Mouse (Mus musculus): Measurements from ENCODE around the gene Maml3. TPM values are rescaled to one million over a fixed set of nuclear protein-coding genes. Genes with fewer than 3 reads are reported as not detected.

Gene Maml3
- polyA plus RNA-seq, 1 experiment from 2014 or later, result 5.2 TPM

DNA sequence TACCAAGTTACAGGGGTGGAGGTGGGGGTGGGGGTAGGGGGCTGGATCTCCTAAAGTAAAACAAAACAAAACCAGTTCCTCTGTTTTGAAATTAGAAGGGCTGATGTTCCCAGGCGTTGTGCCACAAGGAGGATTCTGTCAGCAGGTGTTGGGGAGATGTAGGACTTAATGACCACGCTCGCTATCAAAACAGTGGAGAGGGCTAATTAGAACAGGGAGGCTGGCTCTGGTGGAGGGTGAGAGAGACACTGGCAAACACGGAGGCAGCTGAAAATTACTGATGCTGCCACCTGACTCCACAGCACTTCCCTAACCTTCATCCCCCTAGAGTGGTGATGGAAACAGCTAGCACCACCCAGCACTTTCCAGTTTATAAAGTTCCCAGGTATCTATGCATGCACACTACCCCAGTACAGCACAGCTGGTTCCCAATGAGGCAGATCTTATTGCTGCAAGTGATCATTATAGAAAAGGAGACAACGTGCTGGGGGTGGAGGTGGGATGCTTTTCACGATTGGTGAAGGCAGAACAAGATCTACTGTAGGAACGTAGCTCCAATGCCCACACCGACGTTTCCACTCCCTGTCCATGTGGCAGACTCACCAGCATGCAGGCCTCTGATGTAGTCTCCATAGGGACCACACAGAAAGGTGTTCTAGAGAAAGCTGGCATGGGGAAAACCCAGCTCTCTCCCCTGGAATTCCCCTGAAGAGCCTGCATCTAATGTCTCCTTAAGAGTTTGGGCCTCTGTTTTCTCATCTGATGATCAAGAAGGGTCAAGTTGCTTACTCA lies 332.8 kb downstream of the Maml3 start:
- peaks cover 4% of the 10 kb centered on the region for H3K4me1 ChIP-seq (ENCODE audit: control insufficient read depth, insufficient read depth, low read depth, low read length)
- peak; percentile 53 for ATAC-seq
- H3K9me3 ChIP-seq (ENCODE audit: control insufficient read depth, low read length), result no peaks in the 10 kb centered on the region; the same call in 1 of the 2 replicates
- no peak overlapping the region for H3K4me3 ChIP-seq (ENCODE audit: low read length)
- 60% methylated on average over 9 of the region's 9 CpGs for WGBS
- H3K27ac ChIP-seq (ENCODE audit: low read depth, low read length), result no peak overlapping the region
- no peaks in the 10 kb centered on the region for H3K27me3 ChIP-seq (replicated peaks; ENCODE audit: control insufficient read depth, insufficient read depth, low read length)
- H3K9ac ChIP-seq (ENCODE audit: low read depth, low read length), result no peak overlapping the region
- H3K4me2 ChIP-seq (ENCODE audit: low read length), result no peak overlapping the region
- no peaks in the 10 kb centered on the region for H3K36me3 ChIP-seq (ENCODE audit: control insufficient read depth, insufficient read depth, low read length)

DNA sequence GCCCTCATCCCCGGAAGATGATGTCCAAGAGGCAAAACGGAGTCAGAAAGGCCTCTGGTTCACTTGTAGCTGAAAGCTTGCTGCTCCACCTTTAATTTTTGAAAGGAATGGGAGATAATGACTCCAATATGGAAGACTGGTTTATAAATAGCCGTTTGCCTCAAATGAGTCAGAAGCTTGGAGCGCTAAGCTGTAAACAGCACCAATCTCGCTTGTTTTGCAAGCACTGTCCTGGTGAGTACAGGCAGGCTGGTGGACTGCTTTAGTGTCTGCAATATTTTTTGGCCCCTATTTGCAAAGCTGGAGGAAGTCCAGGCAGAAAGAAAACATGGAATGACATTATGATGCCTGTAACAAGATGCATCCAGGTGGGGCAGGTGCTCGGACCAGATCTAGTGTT lies 335.7 kb downstream of the Maml3 start:
- no peak for ATAC-seq
- 93% methylated on average over 6 of the region's 6 CpGs for WGBS
- peaks cover 4% of the 10 kb centered on the region for H3K4me1 ChIP-seq (ENCODE audit: control insufficient read depth, insufficient read depth, low read depth, low read length)
- no peak overlapping the region for H3K4me2 ChIP-seq (ENCODE audit: low read length)
- H3K27ac ChIP-seq (ENCODE audit: low read depth, low read length), result no peak overlapping the region
- H3K4me3 ChIP-seq (ENCODE audit: low read length), result no peak overlapping the region
- no peaks in the 10 kb centered on the region for H3K27me3 ChIP-seq (replicated peaks; ENCODE audit: control insufficient read depth, insufficient read depth, low read length)
- no peaks in the 10 kb centered on the region for H3K36me3 ChIP-seq (ENCODE audit: control insufficient read depth, insufficient read depth, low read length)
- H3K9ac ChIP-seq (ENCODE audit: low read depth, low read length), result no peak overlapping the region
- no peaks in the 10 kb centered on the region; the same call in 1 of the 2 replicates for H3K9me3 ChIP-seq (ENCODE audit: control insufficient read depth, low read length)

DNA sequence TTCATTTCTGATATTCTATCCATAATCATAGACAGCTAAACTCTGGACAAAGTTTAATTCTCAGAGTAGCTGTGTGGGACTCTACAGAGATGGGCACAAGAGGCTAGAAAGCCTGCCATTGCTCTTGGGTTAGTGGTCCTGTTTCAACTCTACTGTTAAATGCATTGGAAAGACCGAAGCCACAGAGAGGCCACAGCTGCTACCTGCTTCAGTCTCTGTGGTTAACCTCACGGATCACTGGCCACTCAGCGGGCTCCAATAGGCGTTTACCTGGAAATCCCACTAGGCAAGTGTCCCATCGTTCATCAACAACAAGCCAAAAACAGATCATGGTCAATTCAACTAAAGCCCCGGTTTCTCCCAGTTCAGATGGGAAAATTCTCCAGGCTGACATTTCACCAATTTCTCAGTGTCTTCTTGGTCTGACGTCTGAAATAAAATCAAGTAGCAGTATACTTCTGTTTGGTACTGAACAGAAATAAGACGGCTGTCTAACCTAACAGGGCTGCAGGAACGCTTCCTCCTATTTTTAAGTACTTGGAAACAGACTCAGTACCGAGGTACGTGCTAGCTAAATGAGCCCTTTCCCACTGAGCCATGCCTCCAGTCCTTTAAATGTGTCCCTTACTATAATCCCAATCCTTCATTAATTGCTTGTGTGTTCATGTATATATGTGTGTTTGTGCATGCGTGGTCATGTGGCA lies 339.5 kb downstream of the Maml3 start:
- H3K4me2 ChIP-seq (ENCODE audit: low read length), result no peak overlapping the region
- H3K27me3 ChIP-seq (replicated peaks; ENCODE audit: control insufficient read depth, insufficient read depth, low read length), result no peaks in the 10 kb centered on the region
- no peak overlapping the region for H3K9ac ChIP-seq (ENCODE audit: low read depth, low read length)
- H3K4me3 ChIP-seq (ENCODE audit: low read length), result no peak overlapping the region
- 75% methylated on average over 12 of the region's 12 CpGs for WGBS
- no peaks in the 10 kb centered on the region for H3K36me3 ChIP-seq (ENCODE audit: control insufficient read depth, insufficient read depth, low read length)
- H3K9me3 ChIP-seq (ENCODE audit: control insufficient read depth, low read length), result no peaks in the 10 kb centered on the region; the same call in 1 of the 2 replicates
- peaks cover 7% of the 10 kb centered on the region for H3K4me1 ChIP-seq (ENCODE audit: control insufficient read depth, insufficient read depth, low read depth, low read length)
- ATAC-seq, result no peak
- no peak overlapping the region for H3K27ac ChIP-seq (ENCODE audit: low read depth, low read length)

DNA sequence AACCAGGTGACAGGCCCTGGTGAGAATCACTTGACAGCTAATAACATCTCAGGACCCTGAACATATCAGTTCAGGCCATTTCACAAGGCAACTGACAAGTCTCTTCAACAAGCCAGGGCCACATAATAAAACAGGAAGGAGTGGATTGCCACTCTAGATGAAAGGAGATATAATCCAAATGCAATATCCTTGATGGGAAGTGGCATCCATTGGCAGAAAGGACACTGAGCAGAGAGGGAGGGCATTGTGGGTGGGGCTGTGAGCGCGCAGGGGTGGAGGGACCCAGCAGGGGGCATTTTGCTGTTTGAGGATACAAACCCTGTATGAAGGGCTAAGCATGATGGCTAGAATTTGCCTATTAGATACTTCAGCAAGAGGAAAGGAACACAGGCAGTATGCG lies 340.7 kb downstream of the Maml3 start:
- H3K4me2 ChIP-seq (ENCODE audit: low read length), result no peak overlapping the region
- H3K9me3 ChIP-seq (ENCODE audit: control insufficient read depth, low read length), result no peaks in the 10 kb centered on the region
- no peak overlapping the region for H3K4me3 ChIP-seq (ENCODE audit: low read length)
- ATAC-seq, result no peak
- no peaks in the 10 kb centered on the region for H3K27me3 ChIP-seq (replicated peaks; ENCODE audit: control insufficient read depth, insufficient read depth, low read length)
- peaks cover 7% of the 10 kb centered on the region for H3K4me1 ChIP-seq (ENCODE audit: control insufficient read depth, insufficient read depth, low read depth, low read length)
- no peak overlapping the region for H3K27ac ChIP-seq (ENCODE audit: low read depth, low read length)
- WGBS, result 82% methylated on average over 3 of the region's 3 CpGs
- no peak overlapping the region for H3K9ac ChIP-seq (ENCODE audit: low read depth, low read length)
- H3K36me3 ChIP-seq (ENCODE audit: control insufficient read depth, insufficient read depth, low read length), result no peaks in the 10 kb centered on the region

DNA sequence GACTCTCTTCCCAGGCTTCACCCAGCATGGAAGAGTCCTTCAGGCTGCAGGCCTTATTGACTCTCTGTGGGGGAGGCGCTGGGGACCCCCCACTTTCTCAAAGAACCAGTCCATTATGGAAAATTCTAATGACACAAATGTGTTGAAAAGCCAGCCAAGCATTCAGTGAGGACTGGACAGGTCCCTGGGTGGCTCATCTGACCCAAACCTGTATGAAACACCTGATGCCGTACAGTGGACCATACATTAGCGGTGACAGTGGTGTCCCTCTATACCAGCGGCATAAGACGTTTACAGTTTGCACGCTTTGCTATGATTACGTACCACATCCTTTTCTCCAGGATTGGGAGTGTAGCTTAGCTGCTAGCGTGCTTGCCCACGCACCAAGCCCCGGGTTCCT lies 342.0 kb downstream of the Maml3 start:
- WGBS, result 85% methylated on average over 10 of the region's 10 CpGs
- H3K4me2 ChIP-seq (ENCODE audit: low read length), result no peak overlapping the region
- ATAC-seq, result peak; percentile 34

DNA sequence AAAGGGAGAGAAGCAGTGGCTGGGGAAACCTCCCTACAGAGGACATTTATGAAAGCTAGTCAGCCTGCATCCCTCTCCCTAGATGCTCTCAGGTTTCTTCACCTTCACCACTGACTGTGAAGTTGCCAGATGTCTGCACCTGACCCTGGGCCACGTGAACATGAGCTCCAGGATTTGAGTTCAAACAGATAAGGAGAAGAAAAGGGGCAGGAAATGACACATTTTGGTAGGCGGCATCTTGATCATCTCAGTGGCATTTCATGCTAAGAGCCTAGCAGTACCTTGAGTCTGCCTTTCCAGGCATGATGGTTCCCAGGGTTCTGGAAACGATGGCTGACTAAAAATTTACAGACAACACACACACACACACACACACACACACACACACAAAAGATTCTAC lies 345.3 kb downstream of the Maml3 start:
- 78% methylated on average over 3 of the region's 3 CpGs for WGBS
- H3K4me1 ChIP-seq (ENCODE audit: control insufficient read depth, insufficient read depth, low read depth, low read length), result peaks cover 7% of the 10 kb centered on the region

More for the DNA sequence above, 342.0 kb downstream of the Maml3 start:
- Histone ChIP-seq H3K9me3 (ENCODE audit: control insufficient read depth, low read length) (no peaks in the 10 kb centered on the region), H3K36me3 (ENCODE audit: control insufficient read depth, insufficient read depth, low read length) (no peaks in the 10 kb centered on the region), H3K27ac (ENCODE audit: low read depth, low read length) (peak overlapping the region; percentile 64), H3K4me1 (ENCODE audit: control insufficient read depth, insufficient read depth, low read depth, low read length) (peaks cover 7% of the 10 kb centered on the region), H3K9ac (ENCODE audit: low read depth, low read length) (no peak overlapping the region), H3K27me3 (replicated peaks; ENCODE audit: control insufficient read depth, insufficient read depth, low read length) (no peaks in the 10 kb centered on the region), H3K4me3 (ENCODE audit: low read length) (no peak overlapping the region)

DNA sequence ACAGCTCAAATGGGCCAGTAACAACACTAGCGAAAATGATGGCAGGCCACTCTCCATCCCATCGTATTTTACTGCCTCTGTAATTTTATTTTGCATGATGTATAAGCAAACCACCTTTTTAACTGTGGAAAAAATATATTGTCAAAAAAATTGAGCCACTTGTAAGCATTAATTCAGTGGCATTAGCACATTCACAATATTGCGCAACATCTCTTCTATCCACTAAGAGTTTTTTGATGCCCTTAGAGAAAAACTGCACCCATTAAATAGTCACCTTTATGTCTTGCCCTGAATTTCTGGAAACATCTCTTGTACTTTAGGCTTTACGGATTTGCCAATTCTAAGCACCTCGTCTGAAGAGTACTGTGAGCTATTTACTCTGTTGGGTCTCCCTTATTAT lies 347.8 kb downstream of the Maml3 start:
- Histone ChIP-seq H3K27me3 (replicated peaks; ENCODE audit: control insufficient read depth, insufficient read depth, low read length) (no peaks in the 10 kb centered on the region), H3K4me2 (ENCODE audit: low read length) (no peak overlapping the region), H3K27ac (ENCODE audit: low read depth, low read length) (no peak overlapping the region), H3K36me3 (ENCODE audit: control insufficient read depth, insufficient read depth, low read length) (no peaks in the 10 kb centered on the region), H3K9me3 (ENCODE audit: control insufficient read depth, low read length) (no peaks in the 10 kb centered on the region; the same call in 1 of the 2 replicates), H3K9ac (ENCODE audit: low read depth, low read length) (no peak overlapping the region), H3K4me3 (ENCODE audit: low read length) (no peak overlapping the region), H3K4me1 (ENCODE audit: control insufficient read depth, insufficient read depth, low read depth, low read length) (peaks cover 3% of the 10 kb centered on the region)
- no peak for ATAC-seq
- WGBS, result 93% methylated on average over 5 of the region's 5 CpGs

More for the DNA sequence above, 345.3 kb downstream of the Maml3 start:
- Histone ChIP-seq H3K4me3 (ENCODE audit: low read length) (no peak overlapping the region), H3K36me3 (ENCODE audit: control insufficient read depth, insufficient read depth, low read length) (no peaks in the 10 kb centered on the region), H3K27ac (ENCODE audit: low read depth, low read length) (no peak overlapping the region), H3K4me2 (ENCODE audit: low read length) (no peak overlapping the region), H3K27me3 (replicated peaks; ENCODE audit: control insufficient read depth, insufficient read depth, low read length) (no peaks in the 10 kb centered on the region), H3K9ac (ENCODE audit: low read depth, low read length) (no peak overlapping the region), H3K9me3 (ENCODE audit: control insufficient read depth, low read length) (no peaks in the 10 kb centered on the region; the same call in 1 of the 2 replicates)
- no peak for ATAC-seq

DNA sequence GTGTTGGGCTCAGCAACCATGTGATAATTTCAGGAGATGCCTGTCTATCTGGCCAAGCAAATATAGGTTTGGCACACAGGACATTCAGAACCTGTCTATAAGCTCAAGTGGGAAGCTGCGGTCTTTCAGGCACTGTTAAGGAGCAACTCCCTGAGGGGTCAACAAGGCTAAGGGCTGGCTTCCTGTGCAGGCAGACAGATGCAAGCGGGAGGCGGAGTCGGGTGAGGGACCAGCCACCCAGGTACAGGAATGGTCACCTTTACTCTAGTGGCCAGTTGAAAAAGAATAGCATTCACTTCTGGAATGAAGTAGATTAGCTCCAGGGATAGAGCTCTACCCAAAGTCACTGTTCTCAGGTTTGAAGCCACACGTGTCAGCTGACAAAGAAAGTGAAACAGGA lies 348.6 kb downstream of the Maml3 start:
- Histone ChIP-seq H3K4me2 (ENCODE audit: low read length) (no peak overlapping the region), H3K9ac (ENCODE audit: low read depth, low read length) (no peak overlapping the region), H3K4me1 (ENCODE audit: control insufficient read depth, insufficient read depth, low read depth, low read length) (peaks cover 3% of the 10 kb centered on the region), H3K9me3 (ENCODE audit: control insufficient read depth, low read length) (no peaks in the 10 kb centered on the region; the same call in 1 of the 2 replicates), H3K27me3 (replicated peaks; ENCODE audit: control insufficient read depth, insufficient read depth, low read length) (no peaks in the 10 kb centered on the region), H3K4me3 (ENCODE audit: low read length) (no peak overlapping the region), H3K36me3 (ENCODE audit: control insufficient read depth, insufficient read depth, low read length) (no peaks in the 10 kb centered on the region), H3K27ac (ENCODE audit: low read depth, low read length) (no peak overlapping the region)
- no peak for ATAC-seq
- 92% methylated on average over 5 of the region's 5 CpGs for WGBS

DNA sequence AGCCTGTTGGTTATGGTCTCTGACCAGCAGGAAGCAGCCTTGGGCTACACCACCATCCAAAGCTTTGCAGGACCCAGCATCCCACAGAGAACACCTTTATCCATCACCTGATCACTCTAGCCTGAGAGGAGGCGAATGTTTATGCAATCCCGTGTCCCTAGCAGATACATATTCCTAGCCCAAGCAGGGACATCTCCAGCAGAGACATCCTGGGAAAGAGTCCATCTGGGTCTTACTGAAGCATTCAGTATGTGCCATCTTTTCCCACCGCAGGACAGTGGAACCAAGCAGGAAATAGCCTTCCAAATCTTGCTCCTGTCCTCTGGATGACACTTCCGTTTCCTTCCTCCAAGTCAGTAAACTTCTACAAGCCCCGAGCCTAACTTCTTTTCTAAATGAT lies 351.6 kb downstream of the Maml3 start:
- Histone ChIP-seq H3K27ac (ENCODE audit: low read depth, low read length) (no peak overlapping the region), H3K27me3 (replicated peaks; ENCODE audit: control insufficient read depth, insufficient read depth, low read length) (no peaks in the 10 kb centered on the region), H3K4me2 (ENCODE audit: low read length) (no peak overlapping the region), H3K4me1 (ENCODE audit: control insufficient read depth, insufficient read depth, low read depth, low read length) (peaks cover 27% of the 10 kb centered on the region), H3K9ac (ENCODE audit: low read depth, low read length) (no peak overlapping the region), H3K36me3 (ENCODE audit: control insufficient read depth, insufficient read depth, low read length) (no peaks in the 10 kb centered on the region), H3K4me3 (ENCODE audit: low read length) (no peak overlapping the region), H3K9me3 (ENCODE audit: control insufficient read depth, low read length) (no peaks in the 10 kb centered on the region; the same call in 1 of the 2 replicates)
- 87% methylated on average over 5 of the region's 5 CpGs for WGBS
- ATAC-seq, result no peak
